In the genomic region with DNA sequence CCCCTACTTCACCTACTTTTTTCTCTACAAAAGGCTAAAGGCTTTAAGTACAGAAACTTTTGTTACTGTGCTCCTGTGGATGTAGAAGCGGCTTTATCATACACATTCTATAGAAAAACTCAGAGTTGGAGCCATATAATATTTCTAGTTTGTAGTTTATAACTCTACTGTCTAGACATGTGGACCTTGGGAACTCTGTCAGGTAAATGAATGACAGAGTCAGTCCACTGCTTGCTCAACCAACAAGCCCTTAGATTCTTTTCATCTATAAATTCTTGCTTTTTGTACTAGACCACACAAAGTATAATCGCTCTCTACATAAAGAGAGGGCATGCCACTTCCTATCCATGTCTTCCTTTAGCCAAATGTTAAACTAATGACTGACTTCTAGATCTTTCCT, we compare ENCODE assay signal across 24 mouse cellular contexts. TPM values are rescaled to one million over a fixed set of nuclear protein-coding genes. Genes with fewer than 3 reads are reported as not detected.
"Had no signal": no experiment of that assay in that cellular context is flagged by ENCODE, and none has a peak within 500 bp of the region (broad histone marks: within the 10 kb centered on the region; RNA-seq: fewer than 3 reads in every experiment).

No protein-coding gene starts in this region.

- H3K4me1 ChIP-seq: liver, embryonic 15.5 days; lung, embryonic 15.5 days; midbrain, embryonic 12.5 days; neural tube, embryonic 13.5 days; neural tube, embryonic 15.5 days; stomach, embryonic 15.5 days had no signal

- H3K27ac ChIP-seq: liver, embryonic 15.5 days; lung, embryonic 15.5 days; midbrain, embryonic 12.5 days; neural tube, embryonic 13.5 days; neural tube, embryonic 15.5 days; stomach, embryonic 15.5 days; stomach, postnatal 0 days had no signal

- H3K4me3 ChIP-seq: liver, embryonic 15.5 days; lung, embryonic 15.5 days; midbrain, embryonic 12.5 days; myocyte; neural tube, embryonic 13.5 days; neural tube, embryonic 15.5 days; stomach, embryonic 15.5 days had no signal

- H3K9me3 ChIP-seq: liver, embryonic 15.5 days; lung, embryonic 15.5 days; midbrain, embryonic 12.5 days; neural tube, embryonic 13.5 days; neural tube, embryonic 15.5 days; stomach, embryonic 15.5 days had no signal

- ATAC-seq: liver, postnatal 0 days; lung, postnatal 0 days; midbrain, embryonic 16.5 days had no signal

- H3K9ac ChIP-seq: liver, embryonic 15.5 days; liver, postnatal 0 days; lung, embryonic 15.5 days; midbrain, embryonic 12.5 days; neural tube, embryonic 13.5 days; neural tube, embryonic 15.5 days; stomach, embryonic 15.5 days had no signal

- DNase-seq: liver, postnatal 0 days; lung, adult 2 months; lung, postnatal 14 days; lung, postnatal 4 days; midbrain, embryonic 14.5 days; retina, postnatal 1 day; right cerebral cortex, adult 18-20 months; right cerebral cortex, postnatal 25 days; right cerebral cortex, postnatal 4 days; spleen, adult 18-20 months; thymus, adult 2 months; thymus, postnatal 25 days; thymus, postnatal 4 days had no signal

- H3K4me2 ChIP-seq: liver, embryonic 15.5 days; lung, embryonic 15.5 days; midbrain, embryonic 12.5 days; neural tube, embryonic 13.5 days; neural tube, embryonic 15.5 days; stomach, embryonic 15.5 days had no signal

- H3K36me3 ChIP-seq: liver, embryonic 15.5 days; lung, embryonic 15.5 days; midbrain, embryonic 12.5 days; neural tube, embryonic 13.5 days; neural tube, embryonic 15.5 days; stomach, embryonic 15.5 days had no signal

- H3K27me3 ChIP-seq: liver, embryonic 15.5 days; lung, embryonic 15.5 days; midbrain, embryonic 12.5 days; neural tube, embryonic 13.5 days; neural tube, embryonic 15.5 days; stomach, embryonic 15.5 days had no signal

RNA-seq across cellular contexts. Expression of a gene that starts 45.2 kb away (rescaled TPM):
- total RNA-seq: megakaryocyte-erythroid progenitor cell, adult 5-6 weeks had no signal
